Mouse (Mus musculus) lung, postnatal 14 days (tissue): ENCODE measurements around the gene Htra1.

Source experiments
- DNase-seq: peaks from one replicate; pipeline ENCODE4 v3.0.0; 2021

Gene Htra1

DNA sequence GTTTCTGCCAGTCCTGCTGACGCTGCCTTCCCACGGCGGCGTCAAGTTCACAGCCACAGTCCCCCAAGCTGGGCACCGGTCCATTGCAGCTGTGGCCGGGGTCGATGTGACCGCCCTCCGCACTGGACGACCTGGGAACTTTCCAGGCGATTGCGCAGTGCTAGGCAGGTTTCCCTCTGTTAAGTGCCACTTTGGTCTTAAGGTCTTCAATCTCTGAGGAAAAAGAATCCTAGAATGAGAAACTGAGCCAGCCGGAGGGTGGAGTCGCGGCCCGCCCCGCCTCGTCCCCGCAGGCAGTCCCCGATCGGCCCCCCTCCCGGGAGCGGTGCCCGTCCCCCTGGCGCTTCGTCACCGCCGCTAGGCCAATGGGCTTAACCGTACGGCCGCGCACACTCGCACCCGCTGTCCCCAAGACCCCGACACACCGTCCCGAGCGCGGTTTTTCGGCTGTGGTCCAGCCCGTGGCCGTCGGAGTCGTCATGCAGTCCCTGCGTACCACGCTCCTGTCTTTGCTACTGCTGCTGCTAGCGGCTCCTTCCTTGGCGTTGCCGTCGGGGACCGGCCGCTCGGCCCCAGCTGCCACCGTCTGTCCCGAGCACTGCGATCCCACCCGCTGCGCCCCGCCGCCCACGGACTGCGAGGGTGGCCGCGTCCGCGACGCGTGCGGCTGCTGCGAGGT lies at the start of gene Htra1:
Gene Htra1 (plus strand): TSS at position 319 of the 679 bp plus-strand sequence.
- peak; percentile 80 for DNase-seq

DNA sequence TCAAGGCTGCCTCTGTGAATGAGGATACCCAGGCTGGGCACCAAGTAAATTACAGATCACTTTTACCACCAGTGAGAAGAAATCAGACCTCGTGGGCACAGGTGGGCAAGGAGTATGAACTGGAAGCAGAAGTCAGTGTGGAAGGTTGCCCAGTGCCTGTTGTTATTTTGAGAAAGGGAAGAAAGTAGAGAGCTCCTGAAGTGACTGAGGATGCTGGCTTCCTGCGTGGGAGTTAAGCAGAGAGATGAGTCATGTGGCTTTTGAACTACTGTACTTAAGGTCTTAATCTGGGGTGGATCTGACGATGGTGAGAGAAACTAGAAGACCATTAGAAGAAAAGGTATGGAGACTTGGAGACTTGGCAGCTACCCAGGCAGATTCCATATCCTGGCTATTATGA lies 49.7 kb upstream of the Htra1 start:
- DNase-seq = no peak

DNA sequence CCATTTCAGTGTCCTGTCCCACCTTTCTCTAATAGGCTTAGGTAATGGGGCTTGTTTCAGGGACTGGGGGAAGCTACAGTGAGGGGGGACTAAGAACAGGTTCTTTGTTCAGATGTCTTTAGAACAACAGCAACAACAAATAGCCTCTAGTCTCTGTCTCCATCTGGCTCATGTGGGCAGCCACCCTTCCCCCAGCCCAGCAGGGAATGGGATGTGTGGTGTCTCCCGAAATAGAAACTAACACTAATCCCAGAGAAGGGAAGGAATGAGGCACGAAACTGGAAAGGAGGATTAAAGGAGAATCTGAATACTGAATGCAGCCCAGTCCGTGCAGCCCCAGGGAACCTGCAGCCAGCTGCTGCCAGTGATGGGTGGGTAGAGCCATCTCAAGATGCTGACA lies 48.0 kb upstream of the Htra1 start:
- DNase-seq = peak; percentile 39

DNA sequence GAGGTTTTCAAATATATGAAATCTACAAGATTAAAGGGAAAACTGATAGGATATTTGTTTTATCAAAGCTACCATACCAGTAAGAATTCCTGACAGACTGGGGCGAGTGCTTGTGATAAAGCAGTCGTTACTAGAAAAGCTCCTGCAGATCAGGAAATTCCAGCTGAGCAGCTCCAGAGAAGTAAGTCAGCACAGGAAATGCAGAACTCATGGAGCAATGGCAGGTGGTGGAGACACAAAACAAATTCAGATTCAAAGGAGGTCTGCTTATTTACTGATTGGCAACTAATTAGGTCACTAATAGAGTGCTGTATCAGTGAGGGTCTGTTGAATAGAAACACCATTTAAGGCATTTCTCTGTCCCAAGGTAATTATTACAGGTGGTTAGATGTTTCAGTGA lies 45.0 kb upstream of the Htra1 start:
- DNase-seq = no peak

DNA sequence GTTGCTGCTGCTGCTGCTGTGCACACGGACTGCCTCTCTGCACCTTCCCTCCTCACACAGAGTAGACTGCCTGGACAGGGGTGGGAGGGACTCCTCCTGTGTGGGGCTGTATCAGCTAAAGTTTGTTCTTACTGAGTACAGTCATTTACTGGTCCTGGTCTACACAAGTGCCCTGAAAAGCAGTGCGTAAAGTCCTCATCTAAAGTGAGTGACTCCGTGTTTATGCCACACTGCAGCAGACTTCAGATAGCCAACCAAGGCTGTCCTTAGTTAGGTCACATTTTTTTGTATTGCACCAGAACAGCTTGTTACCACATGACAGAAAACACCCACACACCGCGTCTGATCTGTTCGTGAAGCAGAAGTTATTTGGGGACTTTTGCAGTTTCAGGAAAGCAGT lies 42.9 kb upstream of the Htra1 start:
- peak; percentile 39 for DNase-seq

DNA sequence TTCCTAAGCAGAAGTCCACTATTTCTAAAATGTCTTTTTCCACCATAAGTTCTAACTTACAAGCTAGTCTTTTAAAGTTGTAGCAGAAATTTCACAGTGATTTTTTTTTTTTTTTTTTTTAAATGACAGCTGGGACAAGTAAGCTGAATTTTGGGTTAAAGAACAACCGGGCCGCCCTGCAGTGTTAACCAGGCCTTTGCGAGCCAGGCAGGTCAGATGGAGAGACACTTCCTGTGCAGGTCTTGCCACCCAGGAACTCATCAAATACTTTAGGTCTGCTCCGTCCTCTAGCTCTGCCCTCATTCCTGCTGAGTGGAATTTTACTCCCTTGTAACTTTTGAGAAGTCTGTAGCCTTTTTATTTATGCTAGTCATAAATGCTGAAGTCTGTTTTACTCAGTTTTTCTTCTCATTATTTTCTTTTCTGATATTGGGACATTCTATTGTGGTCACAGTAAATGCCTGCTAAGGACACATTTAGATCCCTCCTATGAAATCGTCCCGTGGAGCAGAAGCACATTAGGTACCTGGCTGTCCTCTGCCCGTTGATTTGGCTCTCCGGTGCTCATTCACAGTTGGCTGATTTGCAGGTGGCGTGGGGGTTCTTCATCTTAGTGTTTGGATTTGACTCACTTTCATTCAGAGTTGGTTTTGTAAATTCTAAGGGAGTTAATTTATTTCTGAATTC lies 40.8 kb upstream of the Htra1 start:
- no peak for DNase-seq

DNA sequence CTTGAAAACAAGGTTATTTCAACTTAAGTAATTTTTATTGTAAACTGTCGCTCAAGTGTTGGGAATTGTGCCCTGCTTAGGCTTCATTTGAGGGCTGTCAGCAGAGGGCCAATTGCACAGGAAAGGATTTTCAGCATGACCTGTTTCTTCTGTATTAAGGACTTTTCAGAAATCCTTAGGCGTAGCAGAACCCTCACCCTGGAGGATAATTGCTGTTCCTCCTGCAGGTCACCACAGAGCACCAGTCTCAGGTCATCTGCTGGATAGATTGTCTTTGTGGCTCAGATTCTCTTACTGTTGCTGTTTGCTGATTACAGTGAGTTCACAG lies 40.3 kb upstream of the Htra1 start:
- DNase-seq = no peak

DNA sequence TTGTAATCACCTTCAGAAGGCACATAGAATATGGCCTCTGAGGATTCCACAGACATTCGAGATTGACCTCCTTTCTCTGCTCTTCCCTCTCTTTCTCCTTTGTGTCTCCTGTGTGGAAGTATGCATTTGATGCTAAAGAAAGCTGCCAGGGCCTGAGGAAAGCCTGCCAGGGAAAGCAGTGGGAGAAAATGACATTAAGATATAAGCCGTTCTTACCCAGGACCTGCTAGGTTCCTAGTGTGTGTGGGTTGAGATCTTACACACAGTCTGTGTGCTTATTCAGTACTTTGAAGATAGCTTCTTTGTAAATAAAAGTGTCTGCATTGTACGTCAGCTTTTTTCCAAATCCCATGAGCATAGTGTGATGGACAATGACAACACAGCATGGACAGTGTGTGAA lies 39.8 kb upstream of the Htra1 start:
- no peak for DNase-seq

DNA sequence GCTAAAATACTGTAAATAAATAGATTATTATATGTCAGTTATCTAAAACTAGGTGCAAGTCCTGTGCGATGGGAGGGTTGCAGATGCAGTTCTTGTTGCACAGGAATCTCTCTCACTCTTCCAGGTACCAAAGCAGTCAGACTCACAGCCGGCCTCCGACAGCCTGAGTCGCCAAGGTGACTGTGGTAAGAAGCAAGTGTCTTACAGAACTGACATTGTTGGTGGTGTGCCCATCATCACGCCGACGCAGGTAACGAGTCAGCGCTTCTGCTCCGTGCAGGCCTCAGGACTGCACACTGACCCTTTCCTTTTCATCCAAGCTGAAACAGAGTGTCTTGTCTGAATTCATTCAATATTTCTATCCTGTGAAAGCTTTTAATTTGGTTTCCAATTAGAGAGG lies 38.7 kb upstream of the Htra1 start:
- no peak for DNase-seq

DNA sequence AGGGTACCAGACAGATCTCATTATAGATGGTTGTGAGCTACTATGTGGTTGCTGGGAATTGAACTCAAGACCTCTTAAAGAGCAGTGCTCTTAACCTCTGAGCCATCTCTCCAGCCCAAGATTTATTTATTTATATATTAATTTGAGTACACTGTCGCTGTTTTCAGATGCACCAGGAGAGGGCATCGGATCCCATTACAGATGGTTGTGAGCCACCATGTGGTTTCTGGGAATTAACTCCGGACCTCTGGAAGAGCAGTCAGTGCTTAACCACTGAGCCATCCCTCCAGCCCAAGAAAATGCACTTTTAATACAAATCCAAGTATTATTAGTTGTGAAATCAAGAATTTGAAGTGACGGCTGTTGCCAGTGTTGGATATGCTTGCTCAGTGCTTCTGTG lies 37.5 kb upstream of the Htra1 start:
- DNase-seq = no peak

DNA sequence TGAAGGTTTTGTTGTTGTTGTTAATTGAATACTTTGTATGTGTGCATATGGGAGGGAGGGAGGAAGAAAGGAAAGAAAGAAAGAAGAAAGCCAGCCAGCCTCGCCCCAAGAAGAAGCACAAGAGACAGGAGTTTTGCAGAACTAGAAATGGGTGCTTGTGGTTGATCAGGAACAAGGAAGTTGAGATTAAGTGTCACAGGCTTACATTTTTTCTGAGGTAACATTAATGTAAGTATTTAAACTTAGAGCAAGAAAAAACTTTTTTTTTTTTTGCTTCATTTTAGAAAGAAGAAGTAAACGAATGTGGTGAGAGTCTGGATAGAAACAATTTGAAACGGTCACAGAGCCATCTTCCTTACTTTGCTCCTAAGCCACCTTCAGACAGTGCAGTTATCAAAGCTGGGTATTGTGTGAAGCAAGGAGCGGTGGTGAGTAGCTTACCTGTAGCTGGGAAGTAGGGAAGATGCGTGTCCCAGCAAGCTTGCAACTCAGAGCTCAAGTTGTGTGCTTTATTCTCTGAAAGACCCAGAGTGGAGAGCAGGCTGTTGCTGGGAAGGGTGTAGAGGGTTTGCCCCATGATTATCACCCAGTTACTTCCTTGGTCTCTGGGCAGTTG lies 35.6 kb upstream of the Htra1 start:
- DNase-seq = no peak

DNA sequence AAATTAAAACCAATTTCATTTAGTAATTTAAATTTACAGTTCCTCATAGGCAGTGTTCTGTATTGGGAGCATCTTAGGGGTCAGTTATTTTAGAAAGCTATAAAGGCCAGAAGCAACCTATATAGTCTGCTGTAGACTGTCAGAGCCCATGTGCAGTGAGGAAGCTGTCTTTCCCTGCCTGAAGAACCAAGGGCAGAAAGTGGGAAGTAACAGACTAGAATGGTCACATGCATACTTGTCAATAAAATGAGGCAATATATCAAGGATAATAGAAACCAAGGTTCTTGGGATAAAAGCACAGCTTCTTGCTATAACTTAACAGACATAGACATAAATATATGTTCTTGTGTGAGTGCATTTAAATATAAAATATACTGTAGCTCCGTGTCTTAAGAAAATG lies 33.0 kb upstream of the Htra1 start:
- no peak for DNase-seq

DNA sequence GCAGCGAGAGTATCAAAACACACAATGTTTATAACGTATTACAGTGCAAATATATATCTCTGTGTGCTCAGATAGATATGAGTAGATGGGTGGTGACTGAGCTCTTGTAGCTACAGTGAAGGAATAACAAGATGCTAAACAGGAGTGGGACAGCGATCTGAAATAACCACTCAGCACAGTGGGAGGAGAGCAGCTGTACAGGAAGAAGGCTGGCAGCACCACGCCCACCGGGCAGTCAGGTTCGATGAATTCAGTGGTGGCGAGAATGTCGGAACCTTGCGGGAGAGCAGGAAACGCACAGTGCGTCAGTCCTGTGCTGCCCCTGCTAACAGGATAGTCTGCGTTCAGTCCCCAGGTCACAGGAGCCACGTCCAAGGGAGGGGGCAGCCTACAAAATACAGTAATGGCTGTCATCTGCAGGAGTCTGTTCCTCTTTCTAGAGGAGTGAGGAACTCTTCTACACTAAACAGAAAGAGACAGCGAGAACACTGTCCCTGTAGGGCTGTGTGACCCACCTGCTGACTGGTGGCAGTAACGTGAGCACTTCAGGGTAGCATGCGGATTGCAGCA lies 32.3 kb upstream of the Htra1 start:
- DNase-seq = peak; percentile 16

DNA sequence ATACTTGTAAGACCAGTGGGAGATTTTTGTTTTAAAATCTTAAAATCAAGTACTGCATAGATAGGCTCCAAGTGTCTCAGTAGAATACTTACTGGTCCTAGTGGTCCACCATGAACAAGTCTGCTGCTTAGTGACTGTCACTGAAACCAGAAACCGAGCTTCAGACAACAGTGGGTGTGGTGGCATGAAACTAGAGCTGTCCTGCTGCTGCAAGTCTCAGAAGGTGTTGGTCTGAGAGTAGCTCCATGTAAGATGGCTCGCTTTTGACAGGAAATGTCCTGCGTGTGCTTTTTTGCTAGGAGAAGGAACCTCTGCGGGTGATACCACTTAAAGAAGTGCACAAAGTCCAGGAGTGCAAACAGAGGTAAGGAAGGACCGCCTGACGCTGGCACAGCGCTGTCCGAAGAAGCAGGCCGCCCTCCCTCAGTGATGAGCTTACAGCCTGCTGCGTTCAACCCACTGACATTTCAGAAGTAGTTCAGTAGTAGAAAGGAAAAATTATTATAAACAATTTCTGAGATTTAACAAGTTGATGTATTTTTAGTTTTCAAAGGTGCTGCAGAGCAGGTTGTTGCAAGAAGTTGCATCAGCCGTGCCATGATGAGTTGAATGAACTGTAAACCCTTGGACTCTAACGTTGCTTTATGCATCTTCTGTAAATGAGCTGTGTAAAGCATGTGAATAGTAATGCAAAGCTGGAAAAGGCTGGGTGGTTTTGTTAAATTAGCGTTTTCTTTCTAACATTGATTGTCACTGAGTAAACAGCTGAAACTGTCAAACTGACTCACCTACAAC lies 31.1 kb upstream of the Htra1 start:
- DNase-seq = no peak

DNA sequence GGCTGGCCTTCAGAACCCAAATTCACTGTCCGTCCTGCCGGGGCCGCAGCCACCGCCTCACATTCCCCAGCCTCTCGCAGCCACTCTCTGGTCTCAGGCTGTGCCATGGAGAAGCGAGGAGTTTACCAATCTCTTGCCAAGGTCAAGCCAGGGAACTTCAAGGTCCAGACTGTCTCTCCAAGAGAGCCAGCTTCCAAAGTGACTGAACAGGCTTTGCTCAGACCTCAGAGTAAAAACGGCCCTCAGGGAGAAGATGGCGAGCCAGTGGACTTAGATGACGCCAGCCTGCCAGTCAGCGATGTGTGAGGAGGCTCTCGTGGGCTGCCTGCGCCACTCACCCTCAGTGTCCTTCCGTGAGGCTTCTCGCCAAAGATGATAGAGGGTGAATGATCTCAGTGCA lies 25.1 kb upstream of the Htra1 start:
- no peak for DNase-seq

DNA sequence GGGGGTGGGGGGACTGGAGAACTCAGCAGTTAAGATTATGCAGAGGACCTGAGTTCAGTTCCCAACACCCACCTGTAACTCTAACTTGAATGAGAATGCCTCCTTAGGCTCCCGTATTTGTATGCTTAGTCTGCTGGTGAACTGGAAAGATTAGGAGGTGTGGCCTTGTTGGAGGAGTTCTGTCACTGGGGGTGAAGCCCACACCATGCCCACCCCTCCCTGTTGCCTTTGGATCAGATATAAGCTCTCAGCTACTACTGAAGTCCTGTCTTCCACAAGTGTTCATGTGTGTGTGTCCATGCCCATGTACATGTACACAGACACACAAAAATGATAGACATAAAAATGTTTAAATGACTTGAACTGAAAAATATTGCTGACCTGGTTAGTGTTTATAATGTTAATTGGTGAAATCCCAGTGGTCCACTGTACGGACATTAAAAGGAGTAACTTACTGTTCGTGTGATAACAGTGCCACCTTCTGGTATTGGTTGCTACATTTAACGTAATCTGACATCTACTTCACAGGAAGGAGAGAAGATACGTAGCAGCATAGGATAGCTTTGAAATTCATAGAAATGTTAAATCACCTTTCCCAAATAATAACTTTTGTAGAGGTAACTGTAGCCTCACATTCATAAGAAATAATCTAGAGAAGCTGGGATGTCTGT lies 21.1 kb upstream of the Htra1 start:
- peak; percentile 58 for DNase-seq

DNA sequence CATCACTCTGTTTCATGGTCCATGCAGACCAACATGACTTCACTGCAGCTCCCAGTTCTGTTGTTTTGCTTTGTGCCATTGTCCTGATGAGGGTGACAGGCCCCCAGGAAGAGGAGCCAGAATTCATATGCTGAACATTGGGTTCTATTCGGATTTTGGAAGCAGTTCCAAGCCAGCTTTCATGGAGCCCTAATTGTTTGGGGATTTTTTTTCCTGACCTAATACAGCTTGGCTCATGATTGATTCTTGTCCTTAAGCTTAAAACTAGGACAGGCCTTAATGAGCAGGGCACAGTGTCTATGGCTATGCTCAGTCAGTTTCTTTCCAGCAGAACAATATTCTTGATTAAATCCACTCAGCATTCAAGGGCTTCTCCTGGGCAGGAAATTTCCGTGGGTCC lies 17.7 kb upstream of the Htra1 start:
- no peak for DNase-seq

DNA sequence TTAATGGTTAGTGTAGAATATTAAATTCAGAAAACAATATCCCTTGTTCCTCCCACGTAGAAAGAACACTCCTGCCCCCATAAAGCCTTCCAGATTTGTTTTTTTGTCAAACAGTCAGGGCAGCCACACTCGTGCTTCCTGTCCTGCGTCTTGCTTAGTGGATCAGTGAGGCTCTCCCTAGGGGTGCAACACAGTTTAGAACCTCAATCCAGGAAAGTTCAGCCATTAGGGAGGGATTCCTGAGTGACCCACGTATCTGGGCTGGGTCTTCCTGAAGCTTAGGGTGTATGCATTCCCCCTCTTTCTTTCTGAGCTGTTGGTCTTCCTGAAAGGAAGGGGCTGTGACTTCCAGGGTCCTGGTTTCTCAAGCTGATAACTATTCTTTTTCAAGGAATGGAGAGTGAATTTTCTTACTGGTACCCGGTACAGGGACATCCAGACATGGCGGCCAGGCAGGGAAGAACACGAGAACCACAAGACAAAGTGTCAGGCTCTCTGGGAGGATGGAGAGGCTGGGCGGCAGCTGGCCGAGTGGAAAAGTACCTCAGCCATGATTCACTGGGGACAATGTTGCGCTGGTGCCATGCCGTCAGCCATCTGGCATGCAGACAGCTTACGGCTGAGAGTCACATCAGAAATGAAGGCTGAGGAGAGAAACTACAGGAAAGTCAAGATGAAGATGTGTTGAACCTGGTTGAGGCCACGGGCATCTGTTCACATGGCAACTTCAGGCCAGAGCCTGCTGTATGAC lies 12.8 kb upstream of the Htra1 start:
- no peak for DNase-seq

DNA sequence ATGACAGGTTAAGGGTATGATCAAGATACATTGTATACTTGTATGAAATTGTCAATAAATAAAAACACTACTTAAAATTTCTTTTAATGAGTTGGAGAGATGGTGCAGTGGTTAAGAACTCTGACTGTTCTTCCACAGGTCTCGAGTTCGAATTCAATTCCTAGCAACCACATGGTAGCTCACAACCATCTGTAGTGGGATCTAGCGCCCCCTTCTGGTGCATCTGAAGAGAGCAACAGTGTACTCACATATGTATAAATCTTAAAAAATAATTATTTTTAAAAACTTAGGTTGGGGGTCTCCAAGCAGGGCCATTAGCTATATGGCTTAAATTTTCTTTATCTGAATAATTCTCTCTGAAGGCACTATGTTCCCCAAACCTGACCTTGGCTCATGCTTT lies 5.5 kb upstream of the Htra1 start:
- DNase-seq = no peak

DNA sequence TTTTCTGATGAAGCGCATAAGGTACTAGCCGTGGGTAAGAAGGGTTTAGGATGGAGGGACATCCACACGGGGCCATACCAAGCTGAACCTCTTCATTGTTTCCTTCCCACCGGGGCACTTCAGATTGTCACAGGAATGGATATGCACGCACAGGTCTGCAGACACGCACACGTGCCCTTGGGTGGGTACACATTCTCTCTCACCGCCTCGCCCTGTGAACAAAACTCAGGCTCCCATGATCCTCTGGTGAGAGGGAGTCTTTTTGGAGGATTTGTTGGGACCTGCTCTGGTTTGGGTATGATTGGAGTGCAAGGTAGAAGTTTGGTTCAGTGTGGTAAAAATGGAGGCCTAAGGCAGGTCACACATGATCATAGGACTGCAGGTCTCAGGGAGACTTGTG lies 3.0 kb upstream of the Htra1 start:
- no peak for DNase-seq

DNA sequence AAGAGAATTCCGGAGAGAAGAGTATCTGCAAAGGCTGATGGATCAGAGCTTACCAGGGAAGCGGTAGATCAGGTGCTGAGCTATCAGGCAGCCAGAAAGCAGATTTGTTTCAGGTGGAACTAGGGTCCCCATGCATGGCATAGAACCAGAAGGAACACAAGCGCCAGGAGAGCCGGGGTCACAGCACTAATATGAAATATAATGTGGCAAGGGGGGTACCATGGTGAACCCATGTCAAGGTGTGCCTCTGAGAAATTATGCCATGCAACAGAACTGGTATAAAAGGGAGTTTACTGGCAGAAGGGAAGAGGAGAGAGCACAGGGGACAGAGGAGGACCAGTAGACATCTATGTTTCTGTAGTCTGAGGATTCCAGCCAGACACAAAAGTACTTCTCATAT lies 1.3 kb upstream of the Htra1 start:
- no peak for DNase-seq

DNA sequence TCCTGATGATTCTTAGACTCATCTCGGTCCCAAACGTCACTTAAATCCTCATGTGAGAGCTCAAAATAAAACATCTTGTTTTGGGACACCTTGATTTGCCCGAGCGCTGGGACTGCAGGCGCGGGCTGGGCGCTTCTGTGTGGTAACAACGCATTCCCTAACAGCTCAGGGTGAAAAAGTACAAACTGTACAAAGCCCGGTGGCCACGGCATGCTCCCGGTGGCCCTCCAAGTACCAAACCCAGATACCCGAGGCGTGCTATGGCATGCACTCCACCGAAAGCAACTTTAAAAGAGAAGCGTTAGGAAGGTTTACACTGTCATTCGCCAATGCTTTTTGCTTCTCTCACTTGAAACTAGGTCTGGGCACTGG lies 504 bp upstream of the Htra1 start:
- peak; percentile 36 for DNase-seq
